Mouse (Mus musculus) urinary bladder, postnatal 36 days (tissue): ENCODE data around the gene Atp6v0a4.

Source experiments
- DNase-seq, 2 experiments: peaks; one replicate each; pipeline ENCODE4 v3.0.0; 2022; ENCODE audit warnings: low spot score in 2 of 2, mixed read lengths in 1 of 2

Gene Atp6v0a4

DNA sequence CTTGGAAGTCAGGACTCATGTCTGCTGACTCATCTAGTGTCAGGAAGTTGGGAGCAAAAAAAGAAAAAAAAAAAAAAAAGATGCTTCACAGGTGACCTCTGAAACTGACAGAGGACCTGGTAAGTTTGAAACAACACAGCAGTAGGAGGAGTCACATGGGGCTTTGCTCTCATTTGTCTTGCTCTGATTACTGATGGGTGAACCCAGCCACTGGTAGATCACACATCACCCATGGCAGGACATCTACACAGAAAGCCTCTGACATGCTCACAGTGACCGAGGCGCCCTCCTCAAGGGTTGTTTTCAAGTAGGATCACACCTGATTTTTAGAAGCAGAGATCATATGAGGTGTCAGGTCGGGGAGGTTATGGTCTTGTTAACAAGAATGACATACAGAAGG lies 1.1 kb upstream of the Atp6v0a4 start:
- DNase-seq: no peak

DNA sequence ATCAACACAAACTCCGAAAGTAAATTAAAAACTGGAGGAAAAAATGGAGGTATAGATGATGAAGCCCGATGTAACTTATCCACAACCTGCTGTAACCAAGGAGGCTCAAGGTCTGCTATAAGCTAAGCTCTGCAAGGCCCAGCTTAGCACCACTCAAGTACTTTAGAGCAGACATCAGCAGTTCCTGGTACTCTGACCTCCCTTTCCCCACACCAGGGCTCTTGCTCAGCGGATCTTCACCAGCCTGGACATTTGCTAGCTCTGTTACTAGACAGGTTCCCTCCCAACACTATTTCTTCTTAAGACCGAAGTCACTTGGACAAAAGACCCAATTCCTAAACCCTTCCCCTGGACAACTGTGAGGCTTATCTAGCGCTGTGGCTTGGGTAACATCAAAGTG lies 496 bp upstream of the Atp6v0a4 start:
- DNase-seq: no peak

DNA sequence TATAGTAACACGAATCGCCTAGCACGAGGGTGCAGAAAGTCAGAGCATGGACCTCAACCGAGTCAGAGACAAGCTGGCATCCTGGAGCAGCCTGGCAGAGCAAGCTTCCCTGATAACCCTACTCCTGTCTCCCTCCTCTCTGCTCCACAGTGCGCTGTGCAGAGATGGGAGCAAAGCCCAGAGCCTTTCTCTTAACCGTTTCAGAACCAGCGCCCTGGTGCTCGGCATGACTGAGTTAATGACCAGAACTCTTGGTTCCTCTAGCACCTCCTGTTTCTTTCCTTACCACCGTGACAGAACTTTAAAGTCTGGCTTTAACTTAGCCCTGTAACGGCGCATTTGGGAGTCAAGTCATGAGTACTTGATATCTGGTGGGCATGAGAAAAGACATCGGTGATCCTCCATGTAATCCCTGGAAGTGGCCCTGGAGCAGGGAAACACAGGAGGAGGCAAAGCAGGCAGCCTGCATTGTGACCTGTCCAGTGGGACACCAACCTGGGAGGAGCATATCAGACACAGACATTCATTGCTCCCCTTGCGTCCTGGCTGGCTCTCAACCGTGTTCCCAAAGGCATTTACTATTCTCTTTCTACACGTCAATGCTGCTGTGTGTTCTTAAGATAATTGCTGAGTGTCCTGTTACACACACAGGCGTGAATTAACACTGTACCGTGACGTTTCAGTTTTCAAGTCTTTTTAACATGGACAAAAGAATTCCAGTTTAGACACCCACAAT lies 747 bp downstream of the Atp6v0a4 start:
- DNase-seq: no peak

GRCm38 (mm10) chr6:38122791-38123190 lies 1.6 kb downstream of the Atp6v0a4 start:
- DNase-seq: no peak

DNA sequence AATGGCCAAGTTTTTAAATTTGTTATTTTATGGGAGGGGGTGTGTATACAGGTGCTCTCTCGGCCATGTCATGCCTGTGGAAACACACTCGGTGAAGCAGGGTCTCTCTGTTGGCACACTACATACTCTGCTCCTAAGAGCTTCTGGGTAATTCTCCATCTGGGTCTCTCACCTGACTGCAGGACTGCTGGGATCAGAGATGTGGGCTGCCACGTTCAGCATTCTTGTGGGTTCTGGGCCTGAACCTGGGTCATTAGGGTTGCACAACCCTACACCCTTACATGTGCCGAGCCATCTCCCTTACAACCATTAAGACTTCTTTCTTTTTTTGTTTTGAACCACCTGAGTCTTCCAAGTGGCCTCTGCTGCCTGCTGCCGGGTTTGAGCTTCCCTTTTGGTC lies 2.5 kb downstream of the Atp6v0a4 start:
- DNase-seq: no peak

- no peak for DNase-seq
Observed at GRCm38 (mm10) chr6:38120681-38121371, 3.6 kb downstream of the Atp6v0a4 start.

DNA sequence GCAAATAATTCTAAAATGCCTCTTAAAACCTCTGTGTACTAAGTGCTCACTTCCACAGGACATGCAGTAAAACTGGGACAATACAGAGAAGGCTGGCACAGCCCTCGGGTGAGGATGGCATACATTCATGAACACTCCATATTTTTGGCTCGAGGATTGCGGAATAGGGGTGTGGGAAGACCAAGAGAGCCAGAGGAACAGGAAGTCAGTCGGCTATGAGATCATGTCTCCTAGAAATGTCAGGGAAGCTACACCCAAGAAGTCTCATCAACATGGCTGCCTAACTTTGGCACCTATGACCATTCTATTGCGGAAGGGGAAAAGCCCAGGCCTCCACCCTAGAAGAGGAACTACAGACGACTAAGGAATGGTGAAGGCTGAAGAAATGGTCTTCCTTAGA lies 6.0 kb downstream of the Atp6v0a4 start:
- DNase-seq: no peak

GRCm38 (mm10) chr6:38116107-38116770 lies 8.1 kb downstream of the Atp6v0a4 start:
- no peak for DNase-seq

GRCm38 (mm10) chr6:38110859-38111258 lies 13.5 kb downstream of the Atp6v0a4 start:
- DNase-seq: no peak

GRCm38 (mm10) chr6:38109871-38110270 lies 14.5 kb downstream of the Atp6v0a4 start:
- DNase-seq: no peak

DNA sequence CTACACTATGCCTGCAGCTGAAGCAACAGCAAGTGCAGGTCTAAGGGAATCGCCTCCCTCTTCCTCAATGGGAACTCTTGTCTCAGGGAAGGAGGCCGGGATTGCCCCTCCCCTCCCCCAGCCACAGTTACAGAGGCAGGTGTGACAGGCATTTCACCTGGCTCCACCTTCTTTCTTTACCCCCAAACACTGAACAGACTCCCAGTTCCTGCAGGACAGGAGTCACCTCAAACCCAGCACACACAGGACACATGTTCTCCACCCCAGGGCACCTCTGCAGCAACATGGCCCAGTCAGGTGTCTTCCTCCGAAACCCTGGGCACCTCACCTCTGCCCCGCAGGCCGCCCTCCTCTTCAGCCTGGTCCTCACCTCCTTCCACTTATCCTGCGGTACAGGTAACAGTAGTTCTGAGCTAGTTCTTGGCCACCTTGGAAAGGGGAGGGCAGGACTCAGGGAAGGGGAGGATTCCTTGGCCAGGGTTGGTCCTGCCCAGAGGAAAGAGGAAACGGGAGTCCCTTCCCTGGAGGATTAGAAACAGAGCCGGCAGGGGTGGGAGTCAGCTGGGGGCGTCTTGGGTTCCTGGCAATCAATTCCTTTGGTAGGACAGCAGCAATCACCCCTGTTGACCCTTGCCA lies 15.1 kb downstream of the Atp6v0a4 start, which contains the start of gene Tmem213:
Tmem213 (plus strand) TSS at position 96 of the 636 bp plus-strand sequence.
- no peak for DNase-seq

DNA sequence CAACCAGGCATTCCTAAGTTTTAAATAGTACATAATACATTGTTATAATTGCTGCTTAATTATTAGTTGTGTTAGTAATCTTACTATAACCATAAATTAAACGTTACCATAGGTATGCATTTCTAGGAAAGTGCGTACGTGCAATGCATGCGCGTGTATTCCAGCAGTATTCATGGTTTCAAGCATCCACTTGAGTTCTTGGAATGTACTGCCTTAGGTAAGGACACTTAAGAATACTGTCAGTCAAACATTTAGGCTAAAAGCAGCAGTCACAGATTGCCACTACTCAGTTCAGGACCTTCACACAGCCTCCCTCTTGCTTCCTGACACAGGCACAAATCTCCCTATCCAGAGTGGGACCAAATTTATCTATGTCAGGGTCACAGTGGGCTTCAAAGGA lies 15.9 kb downstream of the Atp6v0a4 start:
- DNase-seq: no peak

DNA sequence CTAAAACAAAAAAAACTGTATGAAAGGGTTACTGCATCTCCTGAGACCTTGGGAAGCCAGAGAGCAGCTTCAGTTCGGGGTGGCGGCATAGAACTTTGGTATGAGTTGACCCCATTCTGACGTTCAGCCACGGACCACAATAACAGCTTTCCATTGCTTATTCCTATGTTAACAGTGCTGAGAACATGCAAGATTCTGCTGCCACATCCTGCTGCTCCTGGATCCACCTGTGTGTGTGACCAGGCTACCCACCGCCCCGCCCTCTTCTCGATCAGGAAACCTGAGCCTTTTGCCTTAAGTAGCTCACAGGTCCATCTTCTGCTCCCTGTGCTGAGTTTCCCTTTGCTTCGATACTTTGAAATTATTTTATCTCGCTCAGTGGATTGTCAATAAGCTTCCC lies 18.5 kb downstream of the Atp6v0a4 start:
- no peak for DNase-seq

DNA sequence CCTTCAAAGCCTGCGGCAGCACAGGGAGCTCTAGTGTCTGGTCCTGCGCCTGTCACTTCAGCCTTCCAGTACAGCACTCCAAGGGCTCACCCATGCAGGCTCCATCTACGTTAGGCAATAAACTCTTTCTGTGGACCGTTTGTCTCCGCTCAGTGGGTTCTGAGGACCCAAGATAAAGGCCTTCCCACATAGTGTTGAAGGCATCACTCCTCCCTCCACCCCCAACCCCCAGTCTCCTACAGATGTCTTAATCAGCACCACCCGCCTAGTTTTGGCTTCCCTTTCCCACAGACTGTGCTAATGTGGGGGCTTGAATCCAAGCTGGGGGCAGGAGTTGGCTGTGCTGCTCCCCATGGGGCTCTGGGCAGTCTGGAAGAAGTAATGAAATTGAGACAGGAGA lies 20.6 kb downstream of the Atp6v0a4 start:
- DNase-seq: no peak

GRCm38 (mm10) chr6:38102216-38102795 lies 22.1 kb downstream of the Atp6v0a4 start:
- no peak for DNase-seq

GRCm38 (mm10) chr6:38096961-38097370 lies 27.4 kb downstream of the Atp6v0a4 start:
- peak; percentile 26 to 40 for DNase-seq

DNA sequence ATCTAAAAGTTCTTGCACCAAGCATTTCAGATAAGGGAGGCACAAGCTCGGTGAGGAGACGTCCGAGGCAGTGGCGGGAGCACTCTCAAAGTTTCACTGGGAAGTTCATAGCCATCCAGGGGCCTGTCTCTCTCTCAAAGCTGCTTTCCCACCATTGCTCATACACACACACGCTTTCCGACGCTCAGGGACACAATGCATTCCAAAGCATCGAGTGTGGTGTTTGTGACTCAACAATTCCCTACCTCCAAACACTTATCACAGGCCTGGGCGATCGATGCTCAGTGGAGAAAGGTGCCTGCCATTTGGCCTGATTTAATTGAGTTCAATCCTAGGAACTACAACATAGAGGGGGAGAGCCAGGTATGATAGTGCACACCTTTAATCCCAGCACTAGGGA lies 29.7 kb downstream of the Atp6v0a4 start:
- no peak for DNase-seq

- DNase-seq: no peak
Observed at GRCm38 (mm10) chr6:38092539-38092938, 31.8 kb downstream of the Atp6v0a4 start.

DNA sequence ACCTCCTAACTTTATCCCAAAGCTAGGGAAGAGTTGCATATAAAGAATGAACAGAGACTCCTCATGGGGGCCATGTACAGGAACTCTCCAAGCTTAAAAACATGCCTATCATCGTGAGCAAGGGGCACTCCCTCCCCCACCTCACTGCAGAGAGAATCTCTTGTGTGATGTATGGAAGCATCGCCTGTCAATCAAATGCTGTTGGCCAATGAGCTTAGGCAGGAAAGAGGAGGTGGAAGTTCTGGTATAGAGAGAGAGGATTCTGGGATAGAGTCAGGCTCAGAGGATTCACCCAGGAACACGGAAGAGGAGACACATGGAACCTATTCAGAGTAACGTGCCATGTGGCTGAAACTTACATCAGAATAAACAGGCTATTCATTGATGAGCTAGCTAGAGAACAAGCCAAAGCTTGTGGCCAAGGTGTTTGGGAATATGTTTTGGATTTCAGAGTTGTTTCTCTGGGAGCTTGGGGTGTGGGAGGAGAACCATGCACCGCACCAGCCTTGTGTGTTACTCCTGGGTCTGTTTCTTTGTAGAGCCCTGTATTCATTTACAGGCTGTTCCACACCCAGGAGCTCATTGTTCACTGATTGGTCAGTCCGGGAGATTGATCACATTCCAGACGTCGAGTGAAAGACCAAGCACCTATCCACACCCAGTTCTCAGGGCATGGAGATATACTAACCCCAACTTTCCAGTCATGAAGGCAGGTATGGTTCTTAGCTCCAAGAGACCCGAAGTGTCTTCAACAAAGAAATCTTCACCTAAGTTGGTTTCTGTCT lies 37.0 kb downstream of the Atp6v0a4 start:
- no peak for DNase-seq

DNA sequence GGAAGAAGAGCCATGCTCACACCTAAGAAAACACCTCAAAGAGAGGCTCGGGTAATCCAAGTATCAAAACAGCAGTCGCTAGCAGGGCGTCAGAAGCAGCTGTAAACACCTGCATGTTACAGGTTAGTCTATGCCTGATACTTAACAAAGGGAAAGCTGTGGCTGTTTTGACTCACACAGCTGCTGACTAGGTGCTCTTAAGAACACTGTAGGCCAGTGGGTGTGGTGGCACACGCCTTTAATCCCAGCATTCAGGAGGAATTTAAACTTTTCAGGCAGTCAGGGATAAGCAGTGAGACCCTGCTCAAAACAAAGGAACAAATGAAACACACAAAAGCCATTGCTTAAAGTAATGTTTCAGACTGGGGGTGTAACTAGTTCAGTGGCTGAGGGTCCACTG lies 41.2 kb downstream of the Atp6v0a4 start:
- no peak for DNase-seq

DNA sequence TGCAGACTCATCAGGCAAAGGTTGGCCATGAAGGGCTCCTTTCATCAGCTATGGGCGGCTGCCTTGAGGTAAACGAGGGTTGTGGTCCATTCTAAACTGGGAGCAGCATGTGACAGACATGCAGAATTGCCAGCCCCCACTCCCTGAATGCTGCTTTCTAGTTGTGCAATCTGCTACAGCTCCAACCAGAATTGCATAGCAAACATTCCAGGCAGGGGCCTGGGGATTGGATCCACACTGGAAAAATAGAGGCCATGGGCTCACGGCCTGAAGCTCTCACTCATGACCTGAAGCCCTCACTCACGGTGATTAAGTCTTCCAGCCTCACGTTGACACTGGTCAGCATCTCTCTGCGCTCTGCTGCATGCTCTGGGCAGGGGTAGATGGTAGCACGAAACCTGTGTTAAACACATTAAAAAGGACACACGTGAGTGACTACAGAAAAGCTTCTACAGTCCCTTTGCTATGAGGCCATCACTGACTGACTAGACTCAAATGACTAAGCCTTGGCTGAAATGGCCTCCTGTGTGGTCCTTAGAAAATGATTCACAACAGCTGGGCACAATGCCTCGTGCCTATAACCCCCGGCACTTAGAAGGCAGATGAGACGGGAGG lies 42.6 kb downstream of the Atp6v0a4 start:
- no peak for DNase-seq
